ENCODE assay signal across 15 mouse cellular contexts in genomic region chr12:46333376-46333775, GRCm38 (mm10).
DNase-seq lines count a peak whose midpoint lies in the region.
"Had no signal": no experiment of that assay in that cellular context is flagged by ENCODE, and none has a peak within 500 bp of the region (broad histone marks: within the 10 kb centered on the region; RNA-seq: fewer than 3 reads in every experiment).

No protein-coding gene starts in this region.

- peak; percentile 44 to 69 for DNase-seq in frontal cortex, adult 2 months (ENCODE audit: extremely low spot score in 1 of 2, low spot score in 1 of 2)
- DNase-seq in frontal cortex, postnatal 10 days (ENCODE audit: low spot score in 2 of 2) = no peak
- DNase-seq in left cerebral cortex, adult 11 months (ENCODE audit: low spot score) = peak; percentile 25
- no peak for DNase-seq in left cerebral cortex, postnatal 4 days
- peak; percentile 23 for DNase-seq in right cerebral cortex, postnatal 25 days
- DNase-seq in right cerebral cortex, postnatal 4 days = no peak
- peak; percentile 80 for DNase-seq in telencephalon, adult 2 months (ENCODE audit: low read depth, low spot score)
- DNase-seq in urinary bladder, postnatal 36 days (ENCODE audit: low spot score in 2 of 2) = no peak
- DNase-seq: adrenal gland, postnatal 10 days; cerebellum, adult 11-12 months; cerebellum, adult 9-10 months; cerebellum, postnatal 25 days; gastrocnemius, postnatal 10 days; heart, adult 18-20 months; heart, postnatal 14 days had no signal

- intact Hi-C loops in left cerebral cortex, postnatal 4 days (cut with DNase I) = no loop called here

Comparison
In these comparisons a context has a peak if more than half of its experiments do, and no peak if none do; other contexts are left out.
1. DNase-seq: peak in frontal cortex, adult 2 months (2 of 2), left cerebral cortex, adult 11 months (single experiment), right cerebral cortex, postnatal 25 days (single experiment) and telencephalon, adult 2 months (single experiment); none in frontal cortex, postnatal 10 days (0 of 2), left cerebral cortex, postnatal 4 days (single experiment), right cerebral cortex, postnatal 4 days (single experiment) and urinary bladder, postnatal 36 days (0 of 2).